In the genomic region with DNA sequence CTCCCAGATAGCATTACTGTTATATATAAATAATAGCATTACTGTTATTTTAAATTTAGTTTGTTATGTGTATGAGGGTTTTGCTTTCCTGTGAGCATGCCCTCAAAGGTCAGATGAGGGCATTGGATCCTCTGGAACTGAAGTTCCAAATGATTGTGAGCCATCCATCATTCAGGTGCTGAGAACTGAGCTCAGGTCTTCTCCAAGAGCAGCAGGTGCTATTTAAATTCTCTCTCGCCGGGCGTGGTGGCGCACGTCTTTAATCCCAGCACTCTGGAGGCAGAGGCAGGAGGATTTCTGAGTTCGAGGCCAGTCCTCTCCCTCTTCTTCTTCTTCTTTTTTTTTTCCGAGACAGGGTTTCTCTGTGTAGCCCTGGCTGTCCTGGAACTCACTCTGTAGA, we compare ENCODE assay signal across 31 mouse cellular contexts. TPM values are rescaled to one million over a fixed set of nuclear protein-coding genes. Genes with fewer than 3 reads are reported as not detected.
"Had no signal": no experiment of that assay in that cellular context is flagged by ENCODE, and none has a peak within 500 bp of the region (broad histone marks: within the 10 kb centered on the region; RNA-seq: fewer than 3 reads in every experiment).

No protein-coding gene starts in this region.

- H3K9ac ChIP-seq: heart, embryonic 12.5 days; hindbrain, embryonic 12.5 days; hindbrain, embryonic 14.5 days; intestine, embryonic 15.5 days; kidney, embryonic 15.5 days; limb, embryonic 13.5 days; limb, embryonic 15.5 days; liver, embryonic 12.5 days; liver, embryonic 14.5 days had no signal

- H3K27ac ChIP-seq: gastrocnemius, adult 2 months; heart, embryonic 10.5 days; hindbrain, embryonic 10.5 days; hindbrain, embryonic 12.5 days; hindbrain, embryonic 14.5 days; intestine, embryonic 15.5 days; kidney, embryonic 15.5 days; kidney, postnatal 0 days; limb, embryonic 13.5 days; limb, embryonic 15.5 days; liver, embryonic 12.5 days; liver, embryonic 14.5 days had no signal

- DNase-seq: gastrocnemius, adult 2 months; gastrocnemius, postnatal 10 days; gastrocnemius, postnatal 25 days; heart, adult 18-20 months; heart, postnatal 10 days; heart, postnatal 36 days; kidney, adult 2 months; kidney, adult 9 months; kidney, postnatal 14 days; kidney, postnatal 36 days; layer of hippocampus, adult 9-11 months; layer of hippocampus, postnatal 36 days; left cerebral cortex, postnatal 4 days had no signal

- H3K4me3 ChIP-seq: gastrocnemius, adult 2 months; heart, embryonic 10.5 days; heart, embryonic 12.5 days; hindbrain, embryonic 10.5 days; hindbrain, embryonic 12.5 days; intestine, embryonic 15.5 days; kidney, embryonic 15.5 days; limb, embryonic 13.5 days; limb, embryonic 15.5 days; liver, embryonic 12.5 days had no signal

- H3K4me1 ChIP-seq: heart, embryonic 10.5 days; heart, embryonic 12.5 days; intestine, embryonic 15.5 days; kidney, embryonic 15.5 days; limb, embryonic 15.5 days; liver, embryonic 12.5 days had no signal

- H3K9me3 ChIP-seq: heart, embryonic 10.5 days; heart, embryonic 12.5 days; hindbrain, embryonic 10.5 days; hindbrain, embryonic 12.5 days; intestine, embryonic 15.5 days; kidney, embryonic 15.5 days; limb, embryonic 13.5 days; limb, embryonic 15.5 days; liver, embryonic 12.5 days had no signal

- H3K27me3 ChIP-seq: hindbrain, embryonic 12.5 days; intestine, embryonic 15.5 days; kidney, embryonic 15.5 days; limb, embryonic 13.5 days; limb, embryonic 15.5 days had no signal

- H3K36me3 ChIP-seq: heart, embryonic 10.5 days; heart, embryonic 12.5 days; hindbrain, embryonic 10.5 days; hindbrain, embryonic 12.5 days; intestine, embryonic 15.5 days; kidney, embryonic 15.5 days; limb, embryonic 13.5 days; limb, embryonic 15.5 days; liver, embryonic 12.5 days had no signal

RNA-seq across cellular contexts. Expression of a gene that starts 8.7 kb away (rescaled TPM):
- polyA plus RNA-seq: heart, embryonic 12.5 days; heart, embryonic 14.5 days; heart, embryonic 16.5 days; hindbrain, embryonic 10.5 days; hindbrain, embryonic 12.5 days; hindbrain, embryonic 14.5 days; hindbrain, embryonic 16.5 days; intestine, embryonic 15.5 days; intestine, postnatal 0 days; kidney, adult 2 months; kidney, embryonic 15.5 days; kidney, postnatal 0 days; large intestine, adult 2 months; limb, embryonic 15.5 days; liver, adult 2 months; liver, embryonic 12.5 days; liver, embryonic 14.5 days had no signal

RNA-seq across cellular contexts. Expression of a gene that starts 27.2 kb away (rescaled TPM):
- polyA plus RNA-seq: hindbrain, embryonic 14.5 days had no signal

RNA-seq across cellular contexts. Expression of a gene that starts 35.9 kb away (rescaled TPM):
- polyA plus RNA-seq: intestine, postnatal 0 days; liver, adult 2 months had no signal
